Mouse (Mus musculus) liver, postnatal 0 days (tissue): ENCODE measurements around the gene Vmn1r188.

ENCODE experiments used
- CTCF ChIP-seq: sonication (generic); IDR thresholded peaks from 2 replicates; pipeline ENCODE4 v1.5.1; 2016; ENCODE audit warnings: antibody characterized with exemption, low read depth
- EP300 ChIP-seq: IDR thresholded peaks from 2 replicates; pipeline ENCODE4 v1.6.1; 2016; ENCODE audit warnings: antibody characterized with exemption, low read depth, mild to moderate bottlenecking

- no peak for TF ChIP-seq CTCF
- TF ChIP-seq EP300: no peak
Measured at GRCm38 (mm10) chr13:22053754-22054153, 30.5 kb upstream of the Vmn1r188 start.
